Mouse (Mus musculus): ENCODE data around the gene Mef2c. TPM values are rescaled to one million over a fixed set of nuclear protein-coding genes. Genes with fewer than 3 reads are reported as not detected.
A peak's percentile ranks its signal among the peaks of the same experiment; 100 is the strongest.

Gene Mef2c
- total and polyA plus RNA-seq, 3 experiments: not detected

DNA sequence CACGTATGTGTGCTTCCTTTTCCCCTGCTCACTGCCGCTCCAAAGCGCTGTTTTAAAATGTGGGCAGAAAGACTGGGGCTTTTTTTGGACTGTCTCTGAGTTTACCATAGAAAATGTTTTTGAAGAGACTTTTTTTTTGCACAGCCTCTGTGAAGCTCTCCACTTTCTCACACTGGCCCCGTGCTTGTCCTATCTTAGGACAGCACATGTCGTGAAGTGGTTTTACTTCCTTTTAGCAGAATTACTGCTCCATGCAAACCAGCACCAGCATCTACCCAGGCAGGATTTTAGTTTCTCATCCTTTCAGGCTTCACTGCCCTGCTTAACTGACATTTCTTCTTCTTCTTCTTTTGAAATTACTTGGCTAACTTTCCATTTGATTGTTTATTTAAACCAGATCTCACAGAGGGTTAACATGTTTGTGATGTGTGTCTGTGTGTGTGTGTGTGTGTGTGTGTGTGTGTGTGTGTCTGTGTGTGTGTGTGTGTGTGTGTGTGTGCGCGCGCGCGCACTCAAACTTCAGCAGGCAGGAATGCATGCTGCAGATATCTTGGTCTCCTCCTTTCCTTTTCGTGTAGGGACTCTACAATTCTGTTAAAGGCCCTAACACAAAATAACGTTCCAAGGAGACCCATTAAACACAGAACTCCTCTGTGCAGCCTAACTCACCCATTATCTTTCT, 146.1 kb downstream of the Mef2c start (continued):
- TF ChIP-seq SIN3A (IDR thresholded peaks at IDR 0.05; ENCODE audit: low read length) (peak; percentile 62), ETS1 (IDR thresholded peaks at IDR 0.05; ENCODE audit: low read depth, low read length) (peak; percentile 51; the same call in 1 of the 2 replicates), TAL1 (IDR thresholded peaks at IDR 0.05; ENCODE audit: low read length) (peak; percentile 71), E2F4 (IDR thresholded peaks at IDR 0.05; ENCODE audit: borderline replicate concordance, low read depth, low read length) (no peak), BHLHE40 (IDR thresholded peaks at IDR 0.05; ENCODE audit: borderline replicate concordance, low read depth, low read length) (0 out of 2 replicates have a peak, but pooled peaks have one; percentile 55), ZNF384 (IDR thresholded peaks at IDR 0.05; ENCODE audit: low read depth, low read length) (peak; percentile 89), ZC3H11A (IDR thresholded peaks at IDR 0.05; ENCODE audit: low read depth, low read length) (0 out of 2 replicates have a peak, but pooled peaks have one; percentile 1), RAD21 (IDR thresholded peaks at IDR 0.05; ENCODE audit: low read depth, low read length) (peak; percentile 6; the same call in 1 of the 2 replicates), UBTF (IDR thresholded peaks at IDR 0.05; ENCODE audit: borderline replicate concordance, insufficient read depth, low read depth, low read length) (no peak), MYC (IDR thresholded peaks at IDR 0.05; ENCODE audit: low read depth, low read length) (peak; percentile 87), KAT2A (conservative IDR thresholded peaks at IDR 0.05; ENCODE audit: low read depth, low read length) (no peak), CHD1 (IDR thresholded peaks at IDR 0.05; ENCODE audit: low read depth, low read length) (no peak), TBP (IDR thresholded peaks at IDR 0.05; ENCODE audit: low read depth, low read length) (peak; percentile 57; the same call in 1 of the 2 replicates)

- no peak for TF ChIP-seq BHLHE40 (IDR thresholded peaks at IDR 0.05; ENCODE audit: borderline replicate concordance, low read depth, low read length)
- no peaks in the 10 kb centered on the region for H3K79me2 ChIP-seq (ENCODE audit: control insufficient read depth, insufficient read depth, low read length, poor library complexity)
- H3K9ac ChIP-seq (ENCODE audit: control insufficient read depth, low read depth, low read length, poor library complexity, severe bottlenecking): no peak overlapping the region
- H3K9me3 ChIP-seq (replicated peaks; ENCODE audit: insufficient read depth, low read length): no peaks in the 10 kb centered on the region
- H3K27me3 ChIP-seq (ENCODE audit: control insufficient read depth in 1 of 2, insufficient read depth in 2 of 2, low read length in 2 of 2): no peaks in the 10 kb centered on the region
- DNase-seq (ENCODE audit: low read depth, low spot score): peak; percentile 7
- H3K36me3 ChIP-seq (ENCODE audit: control insufficient read depth in 1 of 2, insufficient read depth in 2 of 2, low read length in 2 of 2): peaks cover 0 to 16% of the 10 kb centered on the region in 2 experiments; a peak in 2 of 4 replicates
- no peak overlapping the region for H3K27ac ChIP-seq (ENCODE audit: control insufficient read depth, low read depth, low read length)
- H3K4me3 ChIP-seq (ENCODE audit: control insufficient read depth in 1 of 2, insufficient read depth in 1 of 2, low read depth in 2 of 2, low read length in 2 of 2): no peak overlapping the region
- H3K4me1 ChIP-seq (ENCODE audit: control insufficient read depth in 1 of 2, insufficient read depth in 2 of 2, low read length in 2 of 2): peaks cover 6 to 11% of the 10 kb centered on the region in 2 experiments
These were observed 147.0 kb downstream of the Mef2c start for GRCm38 (mm10) chr13:83650807-83651206.

- Histone ChIP-seq H3K9ac (ENCODE audit: control insufficient read depth, low read depth, low read length, poor library complexity, severe bottlenecking) (no peak overlapping the region), H3K79me2 (ENCODE audit: control insufficient read depth, insufficient read depth, low read length, poor library complexity) (no peaks in the 10 kb centered on the region), H3K27me3 (ENCODE audit: control insufficient read depth in 1 of 2, insufficient read depth in 2 of 2, low read length in 2 of 2) (no peaks in the 10 kb centered on the region), H3K36me3 (ENCODE audit: control insufficient read depth in 1 of 2, insufficient read depth in 2 of 2, low read length in 2 of 2) (peaks cover 0 to 16% of the 10 kb centered on the region in 2 experiments; a peak in 2 of 4 replicates), H3K27ac (ENCODE audit: control insufficient read depth, low read depth, low read length) (no peak overlapping the region; the same call in 1 of the 2 replicates), H3K9me3 (replicated peaks; ENCODE audit: insufficient read depth, low read length) (no peaks in the 10 kb centered on the region), H3K4me3 (ENCODE audit: control insufficient read depth in 1 of 2, insufficient read depth in 1 of 2, low read depth in 2 of 2, low read length in 2 of 2) (no peak overlapping the region), H3K4me1 (ENCODE audit: control insufficient read depth in 1 of 2, insufficient read depth in 2 of 2, low read length in 2 of 2) (peaks cover 6 to 11% of the 10 kb centered on the region in 2 experiments)
- peak; percentile 56 for DNase-seq (ENCODE audit: low read depth, low spot score)
- TF ChIP-seq ETS1 (IDR thresholded peaks at IDR 0.05; ENCODE audit: low read depth, low read length) (peak; percentile 11; the same call in 1 of the 2 replicates), TCF12 (IDR thresholded peaks at IDR 0.05; ENCODE audit: low read depth, low read length) (no peak)
These were observed 148.2 kb downstream of the Mef2c start for GRCm38 (mm10) chr13:83651941-83652548.
